Mouse (Mus musculus) lung, adult 2 months (tissue): ENCODE data around the gene Etv3.

Source experiments
- CTCF ChIP-seq: fragments of 200-500 bp; IDR thresholded peaks from 2 replicates; pipeline ENCODE4 v1.5.1; 2011; ENCODE audit warnings: mild to moderate bottlenecking, low read length, control low read depth; ENCODE audit not compliant: insufficient read depth
- POLR2A ChIP-seq: fragments of 200-500 bp; IDR thresholded peaks from 2 replicates; pipeline ENCODE4 v1.6.1; 2011; ENCODE audit warnings: low read depth, mild to moderate bottlenecking, control low read depth, low read length, borderline replicate concordance; ENCODE audit errors: extremely low read depth

GRCm38 (mm10) chr3:87487392-87487791 lies 37.8 kb upstream of the Etv3 start:
- TF ChIP-seq POLR2A (no peak), CTCF (no peak)
